Mouse (Mus musculus) heart, embryonic 12.5 days (tissue): ENCODE results near the gene 1700025C18Rik. TPM values are rescaled to one million over a fixed set of nuclear protein-coding genes. Genes with fewer than 3 reads are reported as not detected.

Experiments used
- ATAC-seq: fragments of 200-750 bp; cut with Nextera tagmentation; 2 replicates; pipeline ENCODE4 v1.8.0; 2017; ENCODE audit warnings: moderate TSS enrichment, moderate library complexity; ENCODE audit not compliant: insufficient number of reproducible peaks, low FRiP score
- H3K27ac ChIP-seq: fragments of 300-500 bp; sonication (generic); 2 replicates; pipeline ENCODE4 v1.5.1; 2016; ENCODE audit warnings: mild to moderate bottlenecking, moderate library complexity; ENCODE audit not compliant: poor library complexity, severe bottlenecking
- H3K27me3 ChIP-seq: fragments of 300-500 bp; sonication (generic); replicated peaks from 2 replicates; pipeline ENCODE4 v1.6.1; 2016; ENCODE audit warnings: mild to moderate bottlenecking, moderate library complexity
- H3K36me3 ChIP-seq: fragments of 300-500 bp; sonication (generic); 2 replicates; pipeline ENCODE4 v1.6.1; 2016; ENCODE audit warnings: mild to moderate bottlenecking, moderate library complexity
- H3K4me1 ChIP-seq: fragments of 300-500 bp; sonication (generic); replicated peaks from 2 replicates; pipeline ENCODE4 v1.6.1; 2016; ENCODE audit warnings: mild to moderate bottlenecking
- H3K4me2 ChIP-seq: fragments of 300-500 bp; sonication (generic); 2 replicates; pipeline ENCODE4 v1.6.1; 2016; ENCODE audit warnings: mild to moderate bottlenecking, moderate library complexity
- H3K4me3 ChIP-seq: fragments of 300-500 bp; sonication (generic); 2 replicates; pipeline ENCODE4 v1.5.1; 2016; ENCODE audit warnings: mild to moderate bottlenecking
- H3K9ac ChIP-seq: fragments of 300-500 bp; sonication (generic); 2 replicates; pipeline ENCODE4 v1.6.1; 2016; ENCODE audit warnings: mild to moderate bottlenecking, moderate library complexity
- H3K9me3 ChIP-seq: fragments of 300-500 bp; sonication (generic); replicated peaks from 2 replicates; pipeline ENCODE4 v1.6.1; 2016; ENCODE audit warnings: mild to moderate bottlenecking, moderate library complexity
- WGBS: fragments of 180-500 bp; shearing (Covaris S2); methylation state at CpG from one replicate; pipeline ENCODE4 v1.1.7; 2016; 5-methylcytosine and 5-hydroxymethylcytosine counted together
- polyA plus RNA-seq: library from polyadenylated mRNA; unstranded; fragments of >200 nt; fragmentation: Nextera tagmentation; extraction: Ambion mirVana; gene quantifications from 2 replicates; pipeline ENCODE4 v1.2.1, GENCODE M21; 2016

Gene 1700025C18Rik
- polyA plus RNA-seq, 1 experiment from 2014 or later: not detected

GRCm38 (mm10) chr2:165078045-165078444 is 12.5 kb downstream of the 1700025C18Rik start:
- no peak overlapping the region for H3K4me2 ChIP-seq
- peaks cover 12% of the 10 kb centered on the region; the same call in 1 of the 2 replicates for H3K4me1 ChIP-seq
- peaks cover 88% of the 10 kb centered on the region for H3K27me3 ChIP-seq
- H3K9me3 ChIP-seq: no peaks in the 10 kb centered on the region
- 63% methylated on average over 8 of the region's 8 CpGs for WGBS
- no peak overlapping the region for H3K27ac ChIP-seq
- no peak overlapping the region for H3K9ac ChIP-seq
- no peak for ATAC-seq
- H3K4me3 ChIP-seq: no peak overlapping the region
- no peaks in the 10 kb centered on the region for H3K36me3 ChIP-seq

DNA sequence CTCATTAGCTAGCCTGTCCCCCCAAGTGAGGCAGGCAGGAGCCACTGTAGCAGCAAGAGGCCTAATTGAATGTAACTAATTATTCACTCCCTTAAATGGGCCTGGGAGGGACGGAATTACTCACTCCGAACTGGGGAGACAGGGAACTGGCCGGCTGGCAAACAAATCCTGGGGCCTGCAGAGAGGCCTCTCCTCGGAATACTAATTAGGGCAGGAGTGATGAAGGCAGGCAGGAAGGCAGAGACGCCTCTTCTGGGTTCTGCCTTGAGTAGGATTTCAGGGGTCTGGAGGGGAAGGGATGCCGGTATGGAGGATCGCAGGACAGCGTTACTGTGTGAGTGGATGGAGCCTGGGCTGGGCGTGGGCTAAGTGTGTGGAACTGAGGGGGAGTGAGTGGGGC is 13.5 kb downstream of the 1700025C18Rik start:
- H3K4me1 ChIP-seq: peaks cover 12% of the 10 kb centered on the region; the same call in 1 of the 2 replicates
- H3K4me3 ChIP-seq: no peak overlapping the region
- H3K4me2 ChIP-seq: no peak overlapping the region
- H3K27me3 ChIP-seq: peaks cover 96% of the 10 kb centered on the region
- H3K9ac ChIP-seq: no peak overlapping the region
- no peaks in the 10 kb centered on the region for H3K9me3 ChIP-seq
- no peak overlapping the region for H3K27ac ChIP-seq
- WGBS: 9% methylated on average over 9 of the region's 9 CpGs
- no peak for ATAC-seq
- no peaks in the 10 kb centered on the region for H3K36me3 ChIP-seq

DNA sequence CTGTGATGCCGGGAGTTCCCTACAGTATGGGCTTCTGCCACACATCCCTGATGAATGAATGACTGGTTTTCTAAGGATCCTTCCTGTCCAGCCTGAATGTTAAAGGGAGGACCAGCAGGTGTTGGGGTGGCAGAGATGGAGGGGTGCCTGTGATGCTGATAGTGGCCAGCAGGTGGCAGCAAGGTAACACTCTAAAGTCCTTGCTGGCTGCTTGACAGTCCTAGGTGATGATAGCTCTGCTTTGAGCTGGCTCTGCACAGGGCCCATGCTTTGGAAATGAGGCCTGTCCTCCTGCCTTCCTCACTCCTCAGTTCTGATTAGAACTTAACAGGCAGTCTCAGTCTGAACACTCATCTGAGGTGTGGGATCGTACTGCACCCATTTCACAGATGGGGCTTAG is 15.6 kb downstream of the 1700025C18Rik start:
- ATAC-seq: 0 out of 2 replicates have a peak, but pooled peaks have one; percentile 27
- Histone ChIP-seq H3K9me3 (no peaks in the 10 kb centered on the region), H3K9ac (no peak overlapping the region), H3K27me3 (peaks cover 94% of the 10 kb centered on the region), H3K4me2 (no peak overlapping the region), H3K4me1 (peaks cover 12% of the 10 kb centered on the region), H3K27ac (no peak overlapping the region), H3K4me3 (no peak overlapping the region), H3K36me3 (no peaks in the 10 kb centered on the region)
- 32% methylated on average over 2 of the region's 2 CpGs for WGBS

- Histone ChIP-seq H3K9ac (no peak overlapping the region), H3K4me3 (no peak overlapping the region), H3K4me2 (no peak overlapping the region), H3K4me1 (peaks cover 12% of the 10 kb centered on the region), H3K36me3 (no peaks in the 10 kb centered on the region), H3K27ac (no peak overlapping the region), H3K9me3 (no peaks in the 10 kb centered on the region), H3K27me3 (peaks cover 94% of the 10 kb centered on the region)
- ATAC-seq: peak; percentile 54; the same call in 1 of the 2 replicates
- 27% methylated on average over 11 of the region's 11 CpGs for WGBS
These were observed 16.3 kb downstream of the 1700025C18Rik start for GRCm38 (mm10) chr2:165074081-165074884.

DNA sequence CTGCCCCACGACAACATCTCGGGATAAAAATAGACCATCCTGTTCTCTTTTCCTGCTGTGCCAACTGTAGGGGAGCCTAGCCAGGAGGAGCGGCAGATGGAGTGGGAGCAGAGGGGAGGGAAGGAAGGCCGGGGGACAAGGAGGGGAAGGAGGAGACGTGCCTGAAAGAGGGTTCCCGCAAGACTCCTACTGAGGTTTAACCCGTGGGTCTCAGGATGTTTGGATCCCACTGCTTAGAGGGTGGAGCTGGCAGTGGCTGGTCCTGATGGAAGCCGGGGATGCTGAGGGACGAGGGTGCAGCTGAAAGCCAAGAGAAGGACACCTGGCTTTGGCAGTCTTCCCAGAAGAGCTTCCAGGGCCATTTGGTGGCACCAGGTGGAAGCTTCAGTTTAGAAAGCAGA is 17.2 kb downstream of the 1700025C18Rik start:
- 21% methylated on average over 9 of the region's 9 CpGs for WGBS

GRCm38 (mm10) chr2:165070096-165070816 is 20.3 kb downstream of the 1700025C18Rik start:
- Histone ChIP-seq H3K9me3 (no peaks in the 10 kb centered on the region), H3K9ac (no peak overlapping the region), H3K4me1 (peaks cover 12% of the 10 kb centered on the region), H3K36me3 (no peaks in the 10 kb centered on the region), H3K4me3 (no peak overlapping the region), H3K27ac (no peak overlapping the region), H3K4me2 (peak overlapping the region; percentile 35; the same call in 1 of the 2 replicates), H3K27me3 (peaks cover 72% of the 10 kb centered on the region)
- 0 out of 2 replicates have a peak, but pooled peaks have one; percentile 16 for ATAC-seq
- WGBS: 18% methylated on average over 23 of the region's 23 CpGs

More for the DNA sequence above, 17.2 kb downstream of the 1700025C18Rik start:
- no peaks in the 10 kb centered on the region for H3K9me3 ChIP-seq
- no peak overlapping the region for H3K4me3 ChIP-seq
- peaks cover 92% of the 10 kb centered on the region for H3K27me3 ChIP-seq
- no peak for ATAC-seq
- no peak overlapping the region for H3K9ac ChIP-seq
- no peaks in the 10 kb centered on the region for H3K36me3 ChIP-seq
- no peak overlapping the region for H3K4me2 ChIP-seq
- H3K27ac ChIP-seq: no peak overlapping the region
- H3K4me1 ChIP-seq: peaks cover 12% of the 10 kb centered on the region

DNA sequence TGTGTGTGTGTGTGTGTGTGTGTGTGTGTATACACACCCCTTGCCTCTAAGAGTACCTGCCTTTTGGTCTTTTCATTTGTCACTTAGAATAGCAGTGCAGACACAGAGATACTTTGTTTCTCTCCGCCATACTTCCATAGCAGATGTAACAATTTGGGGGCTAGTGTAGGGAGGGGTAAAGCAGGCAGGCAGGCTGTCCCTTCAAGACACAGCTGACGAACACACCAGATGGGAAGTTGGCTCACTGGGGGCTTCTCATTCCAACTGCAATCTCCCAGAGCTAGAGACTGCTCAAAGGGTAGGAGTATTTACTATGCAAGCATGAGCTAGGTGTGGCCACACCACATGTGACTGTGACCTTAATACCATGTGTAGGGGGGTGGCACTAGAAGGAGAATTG is 21.7 kb downstream of the 1700025C18Rik start:
- no peaks in the 10 kb centered on the region for H3K9me3 ChIP-seq
- no peak overlapping the region for H3K27ac ChIP-seq
- H3K27me3 ChIP-seq: peaks cover 58% of the 10 kb centered on the region
- no peak overlapping the region for H3K4me2 ChIP-seq
- no peak for ATAC-seq
- H3K9ac ChIP-seq: no peak overlapping the region
- H3K4me1 ChIP-seq: peaks cover 7% of the 10 kb centered on the region
- no peak overlapping the region for H3K4me3 ChIP-seq
- WGBS: 84% methylated on average over 2 of the region's 2 CpGs
- H3K36me3 ChIP-seq: no peaks in the 10 kb centered on the region

GRCm38 (mm10) chr2:165064489-165064888 is 26.1 kb downstream of the 1700025C18Rik start:
- ATAC-seq: no peak
- H3K36me3 ChIP-seq: no peaks in the 10 kb centered on the region

DNA sequence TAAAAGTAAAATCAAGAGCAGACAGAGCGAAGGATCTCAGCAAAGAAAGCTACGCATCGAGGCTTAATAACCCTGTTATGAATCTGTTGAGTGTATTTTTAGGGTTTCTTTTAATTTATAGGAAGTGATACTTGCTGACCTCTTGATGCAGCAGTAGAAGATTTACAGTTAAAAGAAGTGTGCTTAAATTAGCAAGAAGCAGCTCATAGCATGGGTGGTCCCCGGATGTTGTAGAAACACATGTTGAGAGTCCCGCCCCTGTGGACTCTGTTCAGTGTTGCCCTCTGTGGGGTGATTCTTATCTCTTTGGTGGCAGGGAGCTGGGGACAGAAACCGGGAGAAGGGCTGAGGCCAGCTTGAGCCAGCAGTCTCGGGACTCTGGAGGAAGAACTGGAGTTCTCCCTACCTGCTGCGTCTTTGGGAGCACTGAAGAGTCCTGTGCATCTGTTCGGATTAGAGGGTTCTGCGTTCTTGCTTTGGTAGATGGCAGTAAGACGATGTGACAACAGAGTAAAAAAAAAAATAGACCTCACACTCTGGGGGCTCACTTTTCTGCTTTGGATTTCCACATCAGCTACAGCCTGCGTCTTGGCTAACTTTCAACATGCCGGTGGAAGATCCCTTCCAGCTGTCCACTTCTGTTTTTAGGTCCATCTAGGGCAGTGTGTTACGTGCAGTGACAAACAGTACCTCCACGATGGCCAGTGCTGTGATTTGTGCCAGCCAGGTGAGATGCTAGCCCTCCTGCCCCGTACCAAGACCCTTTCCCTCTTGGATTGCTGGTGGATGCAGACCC is 28.7 kb downstream of the 1700025C18Rik start:
- no peak for ATAC-seq

More at GRCm38 (mm10) chr2:165064489-165064888, 26.1 kb downstream of the 1700025C18Rik start:
- Histone ChIP-seq H3K27me3 (peaks cover 31% of the 10 kb centered on the region), H3K9me3 (no peaks in the 10 kb centered on the region), H3K4me2 (no peak overlapping the region), H3K27ac (no peak overlapping the region), H3K4me1 (no peaks in the 10 kb centered on the region), H3K4me3 (no peak overlapping the region), H3K9ac (no peak overlapping the region)
- WGBS: 52% methylated on average over 7 of the region's 7 CpGs

DNA sequence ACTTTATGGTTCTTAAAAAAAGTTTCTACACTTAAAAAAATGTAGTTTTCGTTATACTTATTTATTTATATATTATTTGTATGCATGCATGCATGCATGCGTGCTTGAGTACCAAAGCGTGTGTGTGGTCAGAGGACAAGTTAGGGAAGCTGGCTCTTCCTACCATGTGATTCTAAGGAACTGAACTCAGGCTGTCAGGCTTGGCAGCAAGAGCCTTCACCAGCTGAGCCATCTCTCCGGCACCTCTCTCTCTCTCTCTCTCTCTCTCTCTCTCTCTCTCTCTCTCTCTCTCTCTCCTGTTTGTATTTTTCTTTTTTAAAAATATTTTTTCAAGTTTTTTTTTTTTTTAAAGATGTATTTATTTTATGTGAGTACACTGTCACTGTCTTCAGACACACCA is 30.6 kb downstream of the 1700025C18Rik start:
- Histone ChIP-seq H3K4me3 (no peak overlapping the region), H3K27me3 (peaks cover 14% of the 10 kb centered on the region), H3K27ac (no peak overlapping the region), H3K4me1 (peaks cover 17% of the 10 kb centered on the region), H3K36me3 (no peaks in the 10 kb centered on the region), H3K4me2 (no peak overlapping the region), H3K9ac (no peak overlapping the region), H3K9me3 (no peaks in the 10 kb centered on the region)
- ATAC-seq: no peak
- 89% methylated on average over 4 of the region's 4 CpGs for WGBS

More for the DNA sequence above, 28.7 kb downstream of the 1700025C18Rik start:
- WGBS: 70% methylated on average over 16 of the region's 16 CpGs
- Histone ChIP-seq H3K4me3 (no peak overlapping the region), H3K9me3 (no peaks in the 10 kb centered on the region), H3K27ac (no peak overlapping the region), H3K36me3 (no peaks in the 10 kb centered on the region), H3K9ac (no peak overlapping the region), H3K27me3 (peaks cover 26% of the 10 kb centered on the region), H3K4me2 (no peak overlapping the region), H3K4me1 (no peaks in the 10 kb centered on the region)
